Mouse (Mus musculus) embryo, embryonic 11.5 days (tissue): ENCODE measurements at regions not wholly inside any gene's neighbourhood (a gene's known extent, or its start where the extent isn't known, plus 50 kb on each side); places are given as distances from the start of the nearest gene placed in this dataset.

Experiments used
- DNase-seq: peaks from one replicate; pipeline ENCODE4 v3.0.0-alpha.2; 2012; ENCODE audit warnings: low read depth, low spot score

GRCm38 (mm10) chr12:54577235-54577634 lies 79.1 kb downstream of the Sptssa start:
- no peak for DNase-seq

GRCm38 (mm10) chr12:54576821-54577220 lies 79.6 kb downstream of the Sptssa start:
- no peak for DNase-seq

- DNase-seq, result no peak
Observed at GRCm38 (mm10) chr12:54572866-54573265, 83.5 kb downstream of the Sptssa start.

GRCm38 (mm10) chr12:54568078-54568931 lies 88.1 kb downstream of the Sptssa start:
- no peak for DNase-seq

- DNase-seq, result no peak
Observed at GRCm38 (mm10) chr12:54567426-54567790, 89.0 kb downstream of the Sptssa start.

GRCm38 (mm10) chr12:54566532-54567425 lies 89.6 kb downstream of the Sptssa start:
- DNase-seq, result no peak

GRCm38 (mm10) chr12:54561981-54562380 lies 94.4 kb downstream of the Sptssa start:
- no peak for DNase-seq

- no peak for DNase-seq
Observed at GRCm38 (mm10) chr12:54558106-54558505, 98.3 kb downstream of the Sptssa start.

GRCm38 (mm10) chr12:54549659-54550058 lies 106.7 kb downstream of the Sptssa start:
- no peak for DNase-seq

- DNase-seq, result peak; percentile 78
Observed at GRCm38 (mm10) chr12:54545821-54546608, 110.4 kb downstream of the Sptssa start.

GRCm38 (mm10) chr12:54538320-54538705 lies 118.1 kb downstream of the Sptssa start:
- no peak for DNase-seq

GRCm38 (mm10) chr12:54537690-54538319 lies 118.6 kb downstream of the Sptssa start:
- no peak for DNase-seq

GRCm38 (mm10) chr12:54537022-54537421 lies 119.4 kb downstream of the Sptssa start:
- DNase-seq, result no peak

- DNase-seq, result no peak
Observed at GRCm38 (mm10) chr12:54535556-54536516, 120.5 kb downstream of the Sptssa start.

GRCm38 (mm10) chr12:54534910-54535309 lies 121.5 kb downstream of the Sptssa start:
- no peak for DNase-seq

GRCm38 (mm10) chr12:54533134-54533533 lies 123.2 kb downstream of the Sptssa start:
- DNase-seq, result no peak

- no peak for DNase-seq
Observed at GRCm38 (mm10) chr12:54532062-54532461, 124.3 kb downstream of the Sptssa start.

GRCm38 (mm10) chr12:54528046-54528445 lies 128.3 kb downstream of the Sptssa start:
- DNase-seq, result no peak

- no peak for DNase-seq
Observed at GRCm38 (mm10) chr12:54527577-54527976, 128.8 kb downstream of the Sptssa start.

GRCm38 (mm10) chr12:54520406-54520805 lies 136.0 kb downstream of the Sptssa start:
- no peak for DNase-seq
